Mouse (Mus musculus) adrenal gland, postnatal 14 days (tissue): ENCODE data around the gene Arid1b. TPM values are rescaled to one million over a fixed set of nuclear protein-coding genes. Genes with fewer than 3 reads are reported as not detected.

Experiments
- DNase-seq: peaks from one replicate; pipeline ENCODE4 v3.0.0; 2021; ENCODE audit warnings: mixed read lengths
- long read RNA-seq, 2 experiments: library from polyadenylated mRNA; stranded (forward); transcript quantifications; one replicate each; pipeline ENCODE4 v2.0.0; 2021
- total RNA-seq: library from RNA; stranded (reverse); gene quantifications from 2 replicates; pipeline ENCODE4 v1.2.3, GENCODE M21; 2021

The Arid1b gene
- 70.0 and 75.6 TPM in 2 replicates for total RNA-seq
- long read RNA-seq, experiment 1, full-length matches to known transcripts, result 3 of 22 reads
- long read RNA-seq, experiment 1, partial matches to known transcripts, result 15 of 22 reads
- long read RNA-seq, experiment 1, other reads (novel, unspliced or antisense), result 4 of 22 reads
- long read RNA-seq, experiment 2, partial matches to known transcripts, result 19 of 25 reads
- long read RNA-seq, experiment 2, other reads (novel, unspliced or antisense), result 5 of 25 reads

- peak; percentile 89 for DNase-seq
These were observed at the start of gene Arid1b for GRCm38 (mm10) chr17:4993840-4994503. Arid1b (plus strand) TSS chr17:4994332.

GRCm38 (mm10) chr17:4945311-4945751 is 48.8 kb upstream of the Arid1b start:
- no peak for DNase-seq

- DNase-seq, result peak; percentile 82
These were observed 48.2 kb upstream of the Arid1b start for GRCm38 (mm10) chr17:4945871-4946331.

- no peak for DNase-seq
These were observed 47.6 kb upstream of the Arid1b start for GRCm38 (mm10) chr17:4946421-4946974.

- no peak for DNase-seq
These were observed 47.1 kb upstream of the Arid1b start for GRCm38 (mm10) chr17:4947013-4947412.

- peak; percentile 40 for DNase-seq
These were observed 46.7 kb upstream of the Arid1b start for GRCm38 (mm10) chr17:4947439-4947838.

- no peak for DNase-seq
These were observed 45.6 kb upstream of the Arid1b start for GRCm38 (mm10) chr17:4948501-4948900.

GRCm38 (mm10) chr17:4954431-4954830 is 39.7 kb upstream of the Arid1b start:
- DNase-seq, result no peak

- no peak for DNase-seq
These were observed 29.8 kb upstream of the Arid1b start for GRCm38 (mm10) chr17:4964192-4964877.

GRCm38 (mm10) chr17:4967201-4967600 is 26.9 kb upstream of the Arid1b start:
- no peak for DNase-seq

- DNase-seq, result no peak
These were observed 26.1 kb upstream of the Arid1b start for GRCm38 (mm10) chr17:4968035-4968434.

- DNase-seq, result no peak
These were observed 25.3 kb upstream of the Arid1b start for GRCm38 (mm10) chr17:4968878-4969277.

- no peak for DNase-seq
These were observed 21.9 kb upstream of the Arid1b start for GRCm38 (mm10) chr17:4972261-4972660.

GRCm38 (mm10) chr17:4974736-4975135 is 19.4 kb upstream of the Arid1b start:
- DNase-seq, result peak; percentile 90

- peak; percentile 23 for DNase-seq
These were observed 14.0 kb upstream of the Arid1b start for GRCm38 (mm10) chr17:4980151-4980550.

- DNase-seq, result peak; percentile 59
These were observed 11.3 kb upstream of the Arid1b start for GRCm38 (mm10) chr17:4982819-4983218.

- DNase-seq, result no peak
These were observed 9.4 kb upstream of the Arid1b start for GRCm38 (mm10) chr17:4984691-4985090.

- DNase-seq, result no peak
These were observed 3.1 kb upstream of the Arid1b start for GRCm38 (mm10) chr17:4990911-4991560.

- no peak for DNase-seq
These were observed 2.5 kb upstream of the Arid1b start for GRCm38 (mm10) chr17:4991600-4991999.

- DNase-seq, result no peak
These were observed 664 bp upstream of the Arid1b start for GRCm38 (mm10) chr17:4993497-4993839.

- DNase-seq, result no peak
These were observed 326 bp downstream of the Arid1b start for GRCm38 (mm10) chr17:4994504-4994812.

- peak; percentile 88 for DNase-seq
These were observed 855 bp downstream of the Arid1b start for GRCm38 (mm10) chr17:4994813-4995560.
